Mouse (Mus musculus) layer of hippocampus, adult 2 months (tissue): Measurements from ENCODE around the gene Spata4. TPM values are rescaled to one million over a fixed set of nuclear protein-coding genes. Genes with fewer than 3 reads are reported as not detected.
A peak's percentile ranks its signal among the peaks of the same experiment; 100 is the strongest.

Source experiments
- DNase-seq, 2 experiments: peaks; one replicate each; pipeline ENCODE4 v3.0.0; 2022; ENCODE audit warnings: low spot score in 2 of 2
- H3K27ac ChIP-seq: fragments of 200-600 bp; 2 replicates; pipeline ENCODE4 v1.8.1; 2022
- H3K4me3 ChIP-seq: fragments of 200-600 bp; 2 replicates; pipeline ENCODE4 v1.8.1; 2022; ENCODE audit warnings: mild to moderate bottlenecking
- CTCF ChIP-seq: fragments of 200-600 bp; conservative IDR thresholded peaks from 2 replicates; pipeline ENCODE4 v1.8.1; 2022; ENCODE audit warnings: antibody characterized with exemption, mild to moderate bottlenecking, moderate library complexity
- long read RNA-seq, 2 experiments: library from polyadenylated mRNA; stranded (forward); transcript quantifications; one replicate each; pipeline ENCODE4 v2.0.0; 2021; ENCODE audit warnings: borderline mapping rate in 2 of 2
- total RNA-seq, 2 experiments: library from RNA; stranded (reverse); gene quantifications; 2 replicates each; pipeline ENCODE4 v1.2.3; 2021

Gene Spata4
- total RNA-seq = under 1 TPM in 1 of 2 experiments, not detected in 1; 0.46 TPM
- long read RNA-seq, experiment 1 = 0 reads
- long read RNA-seq, experiment 2 = 0 reads

- peak within 1 kb of the TSS; percentile 45 for H3K4me3 ChIP-seq
- peak; percentile 18 to 40 for DNase-seq
- H3K27ac ChIP-seq = peak within 1 kb of the TSS; percentile 81
- no peak for TF ChIP-seq CTCF
Observed at GRCm38 (mm10) chr8:54600671-54601251, at the start of gene Spata4. TSS of gene Spata4 (plus strand) at chr8:54600781.

DNA sequence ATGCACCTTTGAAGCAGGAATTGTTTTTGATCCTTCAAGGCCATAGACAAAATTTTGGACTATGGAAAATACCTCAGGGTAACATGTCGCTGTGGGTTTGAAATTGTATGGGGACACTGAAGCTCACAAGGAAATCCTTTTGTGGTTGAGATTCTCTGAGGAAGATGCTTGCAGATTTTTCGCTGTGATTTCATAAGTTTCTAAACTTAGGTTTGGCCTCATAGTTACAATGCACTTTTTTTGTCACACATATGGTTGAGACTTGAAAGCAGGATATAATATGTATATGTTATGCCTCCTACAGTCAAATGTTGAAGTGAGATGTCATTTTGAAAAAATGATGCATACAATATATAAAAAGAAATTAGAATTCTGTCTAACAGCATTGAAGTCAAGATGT is 45.7 kb upstream of the Spata4 start:
- Histone ChIP-seq H3K27ac (no peak overlapping the region), H3K4me3 (no peak overlapping the region)

DNA sequence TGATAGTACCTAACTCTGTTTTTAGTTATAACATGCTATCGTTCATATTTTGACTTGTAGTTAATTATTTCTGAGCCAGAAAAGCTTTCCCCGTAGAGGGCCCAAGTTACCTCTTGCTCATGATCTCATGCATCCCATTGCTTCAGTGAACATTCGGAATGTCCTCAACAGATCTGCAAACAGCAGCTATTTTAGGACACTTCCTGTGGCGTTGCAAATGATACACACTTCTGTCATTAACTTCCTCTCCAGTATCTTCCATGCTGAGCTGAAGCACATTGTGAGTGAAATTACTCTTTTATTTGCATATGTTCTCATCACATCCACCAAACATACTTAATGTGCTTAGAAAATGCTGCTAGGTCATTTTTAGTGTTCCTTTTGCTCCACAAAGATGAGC is 38.4 kb upstream of the Spata4 start:
- Histone ChIP-seq H3K27ac (no peak overlapping the region), H3K4me3 (no peak overlapping the region)
- TF ChIP-seq CTCF = no peak
- DNase-seq = no peak

More for the DNA sequence above, 45.7 kb upstream of the Spata4 start:
- TF ChIP-seq CTCF = no peak
- no peak for DNase-seq

DNA sequence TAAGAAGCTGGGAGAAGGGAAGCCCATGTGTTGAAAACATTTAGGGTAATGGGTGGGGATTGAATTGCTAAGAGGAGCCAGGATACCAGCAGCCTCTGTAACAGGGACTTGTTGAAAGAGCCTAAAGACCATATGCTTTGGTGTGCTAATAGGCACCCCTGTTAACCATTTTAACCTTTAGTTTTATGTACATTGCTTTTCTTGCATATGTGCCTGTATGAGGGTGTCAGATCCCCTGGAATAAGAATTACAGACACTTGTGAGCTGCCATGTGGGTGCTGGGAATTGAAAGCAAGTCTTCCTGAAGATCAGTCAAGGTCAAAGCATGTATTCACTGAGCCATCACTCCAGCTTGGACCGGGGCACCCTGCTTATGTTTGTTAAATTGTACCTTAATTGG is 35.4 kb upstream of the Spata4 start:
- Histone ChIP-seq H3K4me3 (no peak overlapping the region), H3K27ac (no peak overlapping the region)
- no peak for DNase-seq
- no peak for TF ChIP-seq CTCF

GRCm38 (mm10) chr8:54565603-54566260 is 34.8 kb upstream of the Spata4 start:
- Histone ChIP-seq H3K27ac (no peak overlapping the region), H3K4me3 (no peak overlapping the region)
- no peak for DNase-seq
- no peak for TF ChIP-seq CTCF

GRCm38 (mm10) chr8:54567168-54567567 is 33.4 kb upstream of the Spata4 start:
- Histone ChIP-seq H3K4me3 (no peak overlapping the region), H3K27ac (no peak overlapping the region)
- DNase-seq = no peak
- TF ChIP-seq CTCF = no peak

GRCm38 (mm10) chr8:54570618-54571609 is 29.7 kb upstream of the Spata4 start:
- no peak for DNase-seq
- no peak for TF ChIP-seq CTCF
- Histone ChIP-seq H3K27ac (no peak overlapping the region), H3K4me3 (no peak overlapping the region)

DNA sequence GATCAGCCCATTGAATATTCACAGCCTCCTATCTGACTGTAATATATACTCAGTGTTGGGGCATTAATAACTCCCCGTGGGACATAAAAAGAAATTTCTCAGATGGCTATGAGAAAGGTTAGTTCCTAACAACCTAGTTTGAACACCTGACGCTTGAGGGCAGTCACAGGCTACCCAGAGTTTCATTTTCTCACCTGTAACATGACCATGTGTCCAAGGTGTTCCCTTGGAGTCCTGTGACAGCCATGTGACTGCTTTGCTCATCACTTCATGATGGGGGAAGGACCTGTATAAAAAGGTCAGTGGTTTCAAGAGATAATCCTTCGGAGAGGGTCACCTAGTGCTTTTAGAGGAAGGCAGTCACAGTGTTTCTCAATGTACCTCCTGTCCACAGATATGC is 19.1 kb upstream of the Spata4 start:
- Histone ChIP-seq H3K27ac (no peak overlapping the region), H3K4me3 (no peak overlapping the region)
- DNase-seq = no peak
- no peak for TF ChIP-seq CTCF

DNA sequence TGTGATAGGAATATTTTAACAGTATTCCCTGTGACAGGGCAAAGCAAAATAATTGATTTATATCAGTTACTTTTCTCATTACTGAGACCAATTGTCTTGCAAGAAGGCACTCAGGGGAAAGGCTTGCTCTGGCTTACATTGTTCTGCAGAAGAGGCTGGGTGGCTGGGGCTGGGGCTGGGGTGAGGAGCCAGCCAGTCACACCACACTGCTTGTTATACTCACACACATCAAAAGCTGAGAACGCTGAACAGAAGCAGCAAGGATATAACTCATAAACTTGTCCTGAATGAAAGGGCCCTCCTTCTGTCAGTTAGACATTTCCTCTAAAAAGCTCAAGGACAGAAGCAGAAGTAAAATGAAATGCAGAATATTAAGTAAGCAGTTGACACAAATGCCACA is 17.7 kb upstream of the Spata4 start:
- no peak overlapping the region for H3K4me3 ChIP-seq
- no peak for DNase-seq
- no peak overlapping the region for H3K27ac ChIP-seq
- TF ChIP-seq CTCF = no peak

GRCm38 (mm10) chr8:54594634-54595033 is 5.9 kb upstream of the Spata4 start:
- peak in 1 of 2 experiments; percentile 10 for DNase-seq
- Histone ChIP-seq H3K27ac (peak overlapping the region; percentile 77), H3K4me3 (peak overlapping the region; percentile 35)
- TF ChIP-seq CTCF = no peak

GRCm38 (mm10) chr8:54596051-54596450 is 4.5 kb upstream of the Spata4 start:
- TF ChIP-seq CTCF = no peak
- Histone ChIP-seq H3K27ac (no peak overlapping the region), H3K4me3 (no peak overlapping the region)
- DNase-seq = no peak

- TF ChIP-seq CTCF = no peak
- H3K4me3 ChIP-seq = no peak overlapping the region
- H3K27ac ChIP-seq = no peak overlapping the region
- DNase-seq = no peak
Observed at GRCm38 (mm10) chr8:54596940-54597339, 3.6 kb upstream of the Spata4 start.

DNA sequence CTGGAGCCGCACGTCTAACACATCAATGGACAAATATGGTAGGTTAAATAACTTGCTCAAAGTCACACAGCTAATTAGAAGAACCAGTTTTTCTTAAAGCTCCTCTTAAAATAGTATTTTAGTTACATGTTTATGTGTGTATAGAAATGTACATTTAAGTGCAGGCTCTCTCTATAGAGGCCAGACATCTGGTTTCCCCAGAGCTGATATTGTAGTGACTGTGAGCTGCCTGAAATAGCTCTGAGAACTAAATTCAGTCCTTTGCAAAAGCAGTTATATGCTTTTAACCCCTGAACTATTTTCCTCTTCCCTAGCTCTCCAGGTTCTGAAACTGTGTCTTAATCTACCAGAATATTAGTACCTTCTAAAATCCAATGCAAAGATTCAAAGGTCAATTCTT is 3.2 kb upstream of the Spata4 start:
- Histone ChIP-seq H3K27ac (no peak overlapping the region), H3K4me3 (no peak overlapping the region)

More for the DNA sequence above, 3.2 kb upstream of the Spata4 start:
- no peak for TF ChIP-seq CTCF
- no peak for DNase-seq
